Mouse (Mus musculus) G1E (cell line): Measurements from ENCODE around the gene Atp2a3.

Experiments used
- CTCF ChIP-seq: IDR thresholded peaks from 2 replicates; pipeline ENCODE4 v1.5.1; 2012; ENCODE audit warnings: low read depth, low read length, inconsistent platforms, mixed read lengths
- TAL1 ChIP-seq: conservative IDR thresholded peaks from 2 replicates; pipeline ENCODE4 v1.6.1; 2012; ENCODE audit warnings: low read depth, low read length, inconsistent platforms, mixed read lengths

GRCm38 (mm10) chr11:72952697-72953096 lies 8.3 kb upstream of the Atp2a3 start:
- no peak for TF ChIP-seq CTCF
- no peak for TF ChIP-seq TAL1
